Mouse (Mus musculus): Measurements from ENCODE around the gene Pmp22. TPM values are rescaled to one million over a fixed set of nuclear protein-coding genes. Genes with fewer than 3 reads are reported as not detected.
A peak's percentile ranks its signal among the peaks of the same experiment; 100 is the strongest.

Pmp22 gene
- total and polyA plus RNA-seq, 3 experiments: not detected

- TF ChIP-seq CHD1 (IDR thresholded peaks at IDR 0.05; ENCODE audit: low read depth, low read length) (no peak), SMC3 (IDR thresholded peaks at IDR 0.05; ENCODE audit: low read depth, low read length) (no peak)
- no peaks in the 10 kb centered on the region for H3K4me1 ChIP-seq (ENCODE audit: control insufficient read depth in 1 of 2, insufficient read depth in 2 of 2, low read length in 2 of 2)
- no peak overlapping the region for H3K27ac ChIP-seq (ENCODE audit: control insufficient read depth, low read depth, low read length)
- no peak overlapping the region for H3K9ac ChIP-seq (ENCODE audit: control insufficient read depth, low read depth, low read length, poor library complexity, severe bottlenecking)
- H3K9me3 ChIP-seq (replicated peaks; ENCODE audit: insufficient read depth, low read length): no peaks in the 10 kb centered on the region
- no peaks in the 10 kb centered on the region for H3K79me2 ChIP-seq (ENCODE audit: control insufficient read depth, insufficient read depth, low read length, poor library complexity)
- no peak overlapping the region for H3K4me3 ChIP-seq (ENCODE audit: control insufficient read depth in 1 of 2, insufficient read depth in 1 of 2, low read depth in 2 of 2, low read length in 2 of 2)
- H3K36me3 ChIP-seq (ENCODE audit: control insufficient read depth in 1 of 2, insufficient read depth in 2 of 2, low read length in 2 of 2): no peaks in the 10 kb centered on the region
- no peak for DNase-seq (ENCODE audit: low read depth, low spot score)
- H3K27me3 ChIP-seq (ENCODE audit: control insufficient read depth in 1 of 2, insufficient read depth in 2 of 2, low read length in 2 of 2): no peaks in the 10 kb centered on the region
These were observed 5.9 kb upstream of the Pmp22 start for GRCm38 (mm10) chr11:63122776-63123350.

- H3K4me3 ChIP-seq (ENCODE audit: control insufficient read depth in 1 of 2, insufficient read depth in 1 of 2, low read depth in 2 of 2, low read length in 2 of 2): no peak overlapping the region
- H3K36me3 ChIP-seq (ENCODE audit: control insufficient read depth in 1 of 2, insufficient read depth in 2 of 2, low read length in 2 of 2): no peaks in the 10 kb centered on the region
- TF ChIP-seq E2F4 (IDR thresholded peaks at IDR 0.05; ENCODE audit: borderline replicate concordance, low read depth, low read length) (no peak), SMC3 (IDR thresholded peaks at IDR 0.05; ENCODE audit: low read depth, low read length) (0 out of 2 replicates have a peak, but pooled peaks have one; percentile 8), ZC3H11A (IDR thresholded peaks at IDR 0.05; ENCODE audit: low read depth, low read length) (no peak)
- no peak for DNase-seq (ENCODE audit: low read depth, low spot score)
- H3K4me1 ChIP-seq (ENCODE audit: control insufficient read depth in 1 of 2, insufficient read depth in 2 of 2, low read length in 2 of 2): no peaks in the 10 kb centered on the region
- H3K9me3 ChIP-seq (replicated peaks; ENCODE audit: insufficient read depth, low read length): no peaks in the 10 kb centered on the region
- no peak overlapping the region for H3K27ac ChIP-seq (ENCODE audit: control insufficient read depth, low read depth, low read length)
- H3K27me3 ChIP-seq (ENCODE audit: control insufficient read depth in 1 of 2, insufficient read depth in 2 of 2, low read length in 2 of 2): no peaks in the 10 kb centered on the region
- no peaks in the 10 kb centered on the region for H3K79me2 ChIP-seq (ENCODE audit: control insufficient read depth, insufficient read depth, low read length, poor library complexity)
- no peak overlapping the region for H3K9ac ChIP-seq (ENCODE audit: control insufficient read depth, low read depth, low read length, poor library complexity, severe bottlenecking)
These were observed 4.5 kb upstream of the Pmp22 start for GRCm38 (mm10) chr11:63124316-63124715.

- H3K79me2 ChIP-seq (ENCODE audit: control insufficient read depth, insufficient read depth, low read length, poor library complexity): no peaks in the 10 kb centered on the region
- H3K27ac ChIP-seq (ENCODE audit: control insufficient read depth, low read depth, low read length): no peak overlapping the region
- no peaks in the 10 kb centered on the region for H3K27me3 ChIP-seq (ENCODE audit: control insufficient read depth in 1 of 2, insufficient read depth in 2 of 2, low read length in 2 of 2)
- no peak for DNase-seq (ENCODE audit: low read depth, low spot score)
- H3K9me3 ChIP-seq (replicated peaks; ENCODE audit: insufficient read depth, low read length): no peaks in the 10 kb centered on the region
- no peaks in the 10 kb centered on the region for H3K36me3 ChIP-seq (ENCODE audit: control insufficient read depth in 1 of 2, insufficient read depth in 2 of 2, low read length in 2 of 2)
- H3K4me1 ChIP-seq (ENCODE audit: control insufficient read depth in 1 of 2, insufficient read depth in 2 of 2, low read length in 2 of 2): no peaks in the 10 kb centered on the region
- TF ChIP-seq JUND (IDR thresholded peaks at IDR 0.05; ENCODE audit: low read depth, low read length): no peak
- TF ChIP-seq POLR2A (IDR thresholded peaks at IDR 0.05; ENCODE audit: control insufficient read depth in 1 of 2, insufficient read depth in 1 of 2, low read depth in 1 of 2, low read length in 2 of 2, poor library complexity in 1 of 2): no peak
- no peak for TF ChIP-seq POLR2AphosphoS2 (IDR thresholded peaks at IDR 0.05; ENCODE audit: low read length)
- TF ChIP-seq GATA1 (IDR thresholded peaks at IDR 0.05; ENCODE audit: low read depth, low read length): no peak
- TF ChIP-seq MEF2A (IDR thresholded peaks at IDR 0.05; ENCODE audit: extremely low read depth, insufficient replicate concordance, low read depth, low read length, poor library complexity, severe bottlenecking): no peak
- no peak for TF ChIP-seq MAFK (IDR thresholded peaks at IDR 0.05; ENCODE audit: borderline replicate concordance, low read depth, low read length)
- TF ChIP-seq ETS1 (IDR thresholded peaks at IDR 0.05; ENCODE audit: low read depth, low read length): no peak
- TF ChIP-seq ELF1 (IDR thresholded peaks at IDR 0.05; ENCODE audit: low read depth, low read length): no peak
- TF ChIP-seq BHLHE40 (IDR thresholded peaks at IDR 0.05; ENCODE audit: borderline replicate concordance, low read depth, low read length): no peak
- TF ChIP-seq CHD1 (IDR thresholded peaks at IDR 0.05; ENCODE audit: low read depth, low read length): no peak
- no peak for TF ChIP-seq TCF12 (IDR thresholded peaks at IDR 0.05; ENCODE audit: low read depth, low read length)
- no peak for TF ChIP-seq RCOR1 (IDR thresholded peaks at IDR 0.05; ENCODE audit: low read depth, low read length)
- TF ChIP-seq MYB (IDR thresholded peaks at IDR 0.05; ENCODE audit: low read depth, low read length): no peak
- TF ChIP-seq MYC (IDR thresholded peaks at IDR 0.05; ENCODE audit: low read depth, low read length): no peak
- TF ChIP-seq TBP (IDR thresholded peaks at IDR 0.05; ENCODE audit: low read depth, low read length): no peak
- no peak for TF ChIP-seq ZKSCAN1 (IDR thresholded peaks at IDR 0.05; ENCODE audit: low read depth, low read length)
- no peak for TF ChIP-seq ZNF384 (IDR thresholded peaks at IDR 0.05; ENCODE audit: low read depth, low read length)
- H3K4me3 ChIP-seq (ENCODE audit: control insufficient read depth in 1 of 2, insufficient read depth in 1 of 2, low read depth in 2 of 2, low read length in 2 of 2): no peak overlapping the region
- no peak overlapping the region for H3K9ac ChIP-seq (ENCODE audit: control insufficient read depth, low read depth, low read length, poor library complexity, severe bottlenecking)
These were observed 2.8 kb upstream of the Pmp22 start for GRCm38 (mm10) chr11:63125832-63126456.
